Mouse (Mus musculus) liver, embryonic 14.5 days (tissue): Measurements from ENCODE around the gene Trit1. TPM values are rescaled to one million over a fixed set of nuclear protein-coding genes. Genes with fewer than 3 reads are reported as not detected.

Experiments used
- ATAC-seq: fragments of 200-750 bp; cut with Nextera tagmentation; 2 replicates; pipeline ENCODE4 v1.8.0; 2017; ENCODE audit warnings: moderate number of reproducible peaks, mild to moderate bottlenecking, moderate library complexity; ENCODE audit not compliant: insufficient read depth
- DNase-seq, 3 experiments: peaks; one replicate each; pipeline ENCODE4 v3.0.0-alpha.2; 2012 to 2013; ENCODE audit warnings: low read depth in 3 of 3, low spot score in 3 of 3
- H3K27ac ChIP-seq: fragments of 300-500 bp; sonication (generic); 2 replicates; pipeline ENCODE4 v1.5.1; 2014; ENCODE audit warnings: moderate library complexity, mild to moderate bottlenecking, control low read depth, inconsistent platforms
- H3K27me3 ChIP-seq: fragments of 300-500 bp; sonication (generic); 2 replicates; pipeline ENCODE4 v1.6.1; 2014; ENCODE audit warnings: mild to moderate bottlenecking, low read length, moderate library complexity; ENCODE audit not compliant: control insufficient read depth, insufficient read depth
- H3K36me3 ChIP-seq: fragments of 300-500 bp; sonication (generic); replicated peaks from 2 replicates; pipeline ENCODE4 v1.6.1; 2014; ENCODE audit warnings: low read depth; ENCODE audit not compliant: control insufficient read depth, insufficient read depth
- H3K4me1 ChIP-seq, 2 experiments: fragments of 200-500 bp in 1 of 2; fragments of 300-500 bp in 1 of 2; sonication (generic) in 1 of 2; replicated peaks; 2 replicates each; pipeline ENCODE4 v1.6.1; 2012 to 2014; ENCODE audit warnings: antibody characterized with exemption in 1 of 2, inconsistent platforms in 1 of 2, low read length in 1 of 2; ENCODE audit not compliant: control insufficient read depth in 2 of 2, insufficient read depth in 2 of 2
- H3K4me2 ChIP-seq: fragments of 300-500 bp; sonication (generic); 2 replicates; pipeline ENCODE4 v1.6.1; 2014; ENCODE audit warnings: low read depth, mild to moderate bottlenecking, control low read depth, moderate library complexity
- H3K4me3 ChIP-seq, 2 experiments: fragments of 200-500 bp in 1 of 2; fragments of 300-500 bp in 1 of 2; sonication (generic) in 1 of 2; 2 replicates each; pipeline ENCODE4 v1.5.1; 2012 to 2014; ENCODE audit warnings: low read depth in 2 of 2, low read length in 2 of 2, mild to moderate bottlenecking in 2 of 2, control low read depth in 1 of 2, inconsistent platforms in 1 of 2, moderate library complexity in 1 of 2; ENCODE audit not compliant: insufficient read depth in 1 of 2
- H3K9ac ChIP-seq: fragments of 300-500 bp; sonication (generic); replicated peaks from 2 replicates; pipeline ENCODE4 v1.6.1; 2014; ENCODE audit warnings: mild to moderate bottlenecking, control low read depth, moderate library complexity
- H3K9me3 ChIP-seq: fragments of 300-500 bp; sonication (generic); 2 replicates; pipeline ENCODE4 v1.6.1; 2016; ENCODE audit warnings: low read length, mixed read lengths; ENCODE audit not compliant: control insufficient read depth
- CTCF ChIP-seq: IDR thresholded peaks from 2 replicates; pipeline ENCODE4 v1.5.1; 2016; ENCODE audit warnings: antibody characterized with exemption, low read depth, control low read depth
- EP300 ChIP-seq: IDR thresholded peaks from 2 replicates; pipeline ENCODE4 v1.6.1; 2016; ENCODE audit warnings: antibody characterized with exemption, low read depth
- WGBS: fragments of 180-500 bp; shearing (Covaris S2); extraction: QIAGEN DNeasy Blood & Tissue Kit; methylation state at CpG from one replicate; pipeline ENCODE4 v1.1.7; 2014; ENCODE audit not compliant: insufficient replicate concordance; 5-methylcytosine and 5-hydroxymethylcytosine counted together
- polyA plus RNA-seq, 2 experiments: library from polyadenylated mRNA; depleted of rRNA in 1 of 2; stranded (reverse) in 1 of 2; unstranded in 1 of 2; fragments of >200 nt; fragmentation: Nextera tagmentation in 1 of 2; extraction: Ambion mirVana in 1 of 2; gene quantifications; 2 replicates each; pipeline versions ENCODE4 v1.2.1 to v1.2.3; 2012 to 2014

Trit1 gene
- polyA plus RNA-seq, 2 experiments = 3.7 to 5.2 TPM

DNA sequence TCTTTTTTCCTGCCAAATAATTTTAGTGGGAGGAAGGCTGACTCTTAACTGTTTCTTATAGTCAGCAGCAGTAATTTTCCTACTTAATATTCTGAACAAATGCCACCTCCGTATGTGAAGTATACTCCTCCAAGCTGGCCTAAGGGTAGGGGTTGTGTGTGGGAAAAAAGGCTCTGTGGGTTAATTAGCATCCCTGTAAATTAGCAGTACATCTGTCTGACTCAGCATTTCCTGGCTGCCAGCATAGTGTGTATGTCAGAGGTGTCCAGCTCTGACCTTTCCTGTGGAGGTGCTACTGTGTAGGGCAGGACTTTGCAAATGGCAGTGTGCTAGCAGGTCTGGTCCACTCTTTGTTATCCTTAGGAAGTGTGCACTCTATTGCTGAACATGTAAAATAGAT lies 27.5 kb downstream of the Trit1 start:
- H3K9ac ChIP-seq = no peak overlapping the region
- 79% methylated on average over 1 of the region's 1 CpGs for WGBS
- DNase-seq (no peak), ATAC-seq (no peak)
- H3K27me3 ChIP-seq = no peaks in the 10 kb centered on the region
- no peaks in the 10 kb centered on the region for H3K4me1 ChIP-seq
- no peak overlapping the region for H3K4me3 ChIP-seq
- peaks cover 3% of the 10 kb centered on the region for H3K36me3 ChIP-seq
- H3K4me2 ChIP-seq = no peak overlapping the region
- TF ChIP-seq CTCF (no peak), EP300 (no peak)
- no peak overlapping the region for H3K27ac ChIP-seq
- no peaks in the 10 kb centered on the region for H3K9me3 ChIP-seq

DNA sequence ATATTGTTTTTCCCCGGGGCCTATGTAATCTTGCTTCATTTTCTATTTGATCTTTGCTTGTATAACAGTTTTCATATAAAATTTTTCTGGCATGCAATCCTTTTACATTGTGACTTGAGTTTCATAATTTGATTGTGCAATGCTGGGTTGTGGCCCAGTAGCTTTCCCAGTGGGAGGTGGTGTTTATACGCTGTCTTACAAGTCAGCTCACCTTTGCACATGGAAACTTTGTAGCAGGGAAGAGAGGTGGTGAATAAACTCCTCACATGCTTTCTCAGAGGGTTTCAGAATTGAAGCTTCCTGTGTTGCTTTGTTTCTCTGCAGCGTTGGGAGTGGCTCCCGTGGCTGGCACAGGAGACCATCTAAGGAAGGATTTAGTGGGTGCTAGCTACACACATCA lies 28.4 kb downstream of the Trit1 start:
- 70% methylated on average over 4 of the region's 4 CpGs for WGBS
- H3K4me1 ChIP-seq = no peaks in the 10 kb centered on the region
- no peak overlapping the region for H3K27ac ChIP-seq
- peaks cover 8% of the 10 kb centered on the region for H3K36me3 ChIP-seq
- H3K4me2 ChIP-seq = no peak overlapping the region
- no peaks in the 10 kb centered on the region for H3K9me3 ChIP-seq
- DNase-seq (no peak), ATAC-seq (no peak)
- no peak overlapping the region for H3K9ac ChIP-seq
- H3K4me3 ChIP-seq = no peak overlapping the region
- no peaks in the 10 kb centered on the region for H3K27me3 ChIP-seq
- no peak for TF ChIP-seq CTCF
- no peak for TF ChIP-seq EP300

DNA sequence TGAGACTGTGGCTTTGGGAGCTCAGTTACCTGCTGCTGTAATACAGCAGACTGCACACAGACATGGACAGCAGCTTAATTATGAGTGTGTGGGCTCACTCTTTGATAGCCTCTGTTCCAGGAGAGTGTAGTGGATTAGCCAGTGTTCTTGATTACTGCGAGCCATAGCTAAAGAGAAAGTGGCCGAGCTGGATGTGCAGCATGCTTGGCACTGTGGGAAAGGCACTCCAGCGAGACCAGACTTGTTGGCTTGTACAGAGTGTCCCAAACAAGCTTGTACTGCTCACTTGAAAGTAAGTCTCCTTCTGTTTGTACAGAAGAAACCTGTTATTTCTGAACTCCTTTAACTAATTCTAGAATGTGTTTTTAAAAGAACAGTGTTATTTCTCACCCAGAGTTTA lies 29.9 kb downstream of the Trit1 start:
- H3K4me1 ChIP-seq = no peaks in the 10 kb centered on the region
- no peaks in the 10 kb centered on the region for H3K9me3 ChIP-seq
- no peak for ATAC-seq
- H3K4me2 ChIP-seq = no peak overlapping the region
- no peak for DNase-seq
- peaks cover 7% of the 10 kb centered on the region; the same call in 1 of the 2 replicates for H3K36me3 ChIP-seq
- H3K9ac ChIP-seq = no peak overlapping the region
- H3K4me3 ChIP-seq = no peak overlapping the region
- H3K27me3 ChIP-seq = no peaks in the 10 kb centered on the region
- H3K27ac ChIP-seq = no peak overlapping the region
- WGBS = 81% methylated on average over 3 of the region's 3 CpGs
- TF ChIP-seq EP300 = no peak
- no peak for TF ChIP-seq CTCF

DNA sequence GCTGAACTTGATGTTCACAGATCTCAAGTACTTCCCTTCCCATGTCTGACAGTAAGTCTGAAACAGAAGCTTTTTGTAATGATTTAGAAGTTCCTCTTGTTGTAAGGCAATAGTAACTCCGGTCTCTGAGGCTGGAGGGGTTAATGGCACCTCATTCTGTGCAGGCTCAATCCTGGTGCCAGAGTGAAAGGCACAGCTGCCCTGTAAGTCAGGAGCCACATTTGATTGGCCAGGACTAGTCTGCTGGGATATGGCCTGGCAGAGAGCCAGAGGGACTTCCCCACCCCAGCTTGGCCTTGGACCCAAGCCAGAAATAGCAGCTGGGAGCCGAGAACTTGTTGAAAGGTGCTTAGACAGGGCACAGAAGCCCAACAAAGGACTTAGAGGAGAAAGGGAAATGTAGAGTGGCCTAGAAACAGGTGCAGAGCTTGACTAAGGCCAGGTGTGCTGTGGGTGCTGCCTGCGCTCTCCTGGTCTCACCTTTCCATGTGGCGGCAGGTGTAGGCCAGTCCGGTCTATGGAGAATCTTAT lies 34.3 kb downstream of the Trit1 start:
- H3K9me3 ChIP-seq = no peaks in the 10 kb centered on the region
- ATAC-seq (peak; percentile 41; the same call in 1 of the 2 replicates), DNase-seq (peak; percentile 12 to 38 (median 20))
- no peak overlapping the region for H3K4me2 ChIP-seq
- no peaks in the 10 kb centered on the region for H3K27me3 ChIP-seq
- H3K4me3 ChIP-seq = no peak overlapping the region
- whole genome bisulfite sequencing = 75% methylated on average over 5 of the region's 5 CpGs
- no peaks in the 10 kb centered on the region for H3K4me1 ChIP-seq
- H3K9ac ChIP-seq = no peak overlapping the region
- H3K27ac ChIP-seq = no peak overlapping the region
- H3K36me3 ChIP-seq = peaks cover 29% of the 10 kb centered on the region
- TF ChIP-seq CTCF = no peak

DNA sequence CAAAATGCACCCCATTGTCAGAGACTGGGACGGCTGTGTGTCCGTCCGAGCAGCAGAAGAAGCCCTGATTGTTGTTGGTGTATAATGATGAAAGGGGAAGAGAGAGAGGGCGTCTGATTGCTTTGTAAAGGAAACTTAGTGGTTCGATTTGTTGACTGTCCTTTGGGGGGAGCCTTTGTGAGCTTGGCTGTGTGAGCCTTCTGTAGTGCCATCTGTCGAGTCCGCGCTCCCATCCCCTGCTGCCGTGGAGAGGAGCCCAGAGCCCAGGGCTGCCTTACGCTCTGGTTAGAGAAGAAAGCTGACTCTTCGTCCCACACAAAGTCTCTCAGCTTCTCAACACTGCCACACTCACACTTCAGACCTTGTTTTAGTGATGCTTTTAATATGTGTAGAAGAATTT lies 36.8 kb downstream of the Trit1 start:
- DNase-seq (no peak), ATAC-seq (no peak)
- WGBS = 85% methylated on average over 11 of the region's 11 CpGs
- no peak overlapping the region for H3K9ac ChIP-seq
- H3K9me3 ChIP-seq = no peaks in the 10 kb centered on the region
- H3K4me2 ChIP-seq = no peak overlapping the region
- H3K4me1 ChIP-seq = no peaks in the 10 kb centered on the region
- no peak overlapping the region for H3K4me3 ChIP-seq
- no peak overlapping the region for H3K27ac ChIP-seq
- no peaks in the 10 kb centered on the region for H3K27me3 ChIP-seq
- TF ChIP-seq CTCF = no peak
- TF ChIP-seq EP300 = no peak
- peaks cover 29% of the 10 kb centered on the region for H3K36me3 ChIP-seq
